7 mouse cellular contexts compared by ENCODE assay signal in genomic region chrX:152016151-152017145, GRCm38 (mm10). TPM values are rescaled to one million over a fixed set of nuclear protein-coding genes. Genes with fewer than 3 reads are reported as not detected.
DNase-seq lines count a peak whose midpoint lies in the region; ATAC-seq lines count a peak whose summit lies in the region.

Gene Ribc1, minus strand, starts transcription at chrX:152016295.
Gene Smc1a, plus strand, starts transcription at chrX:152016428.

- peak within 1 kb of the TSS; percentile 55 for H3K4me2 ChIP-seq in intestine, embryonic 16.5 days (ENCODE audit: low read depth, low read length)
- H3K4me2 ChIP-seq in midbrain, embryonic 11.5 days, result peak within 1 kb of the TSS; percentile 52

- peak within 1 kb of the TSS; percentile 72 for H3K9ac ChIP-seq in intestine, embryonic 16.5 days (ENCODE audit: low read depth, low read length)
- peak within 1 kb of the TSS; percentile 74 for H3K9ac ChIP-seq in midbrain, embryonic 11.5 days (ENCODE audit: low read length)

- WGBS in intestine, embryonic 16.5 days, result 16% methylated on average over 64 of the region's 64 CpGs
- WGBS in midbrain, embryonic 11.5 days, result 22% methylated on average over 63 of the region's 64 CpGs

- intact Hi-C loops in gastrocnemius, postnatal 36 days (cut with DNase I), result no loop called here
- intact Hi-C loops in left cerebral cortex, postnatal 36 days (cut with DNase I), result loop anchor here (2.0 to 5.0 kb wide), 3 partner anchors 16 to 130 kb away; partner anchors contain the start of gene Hsd17b10

- H3K4me3 ChIP-seq in intestine, embryonic 16.5 days (ENCODE audit: low read length), result peak within 1 kb of the TSS; percentile 63
- H3K4me3 ChIP-seq in midbrain, embryonic 11.5 days (ENCODE audit: low read depth, low read length), result peak within 1 kb of the TSS; percentile 50

- no peaks in the 10 kb centered on the region for H3K9me3 ChIP-seq in intestine, embryonic 16.5 days (ENCODE audit: control insufficient read depth, low read length)
- H3K9me3 ChIP-seq in midbrain, embryonic 11.5 days (ENCODE audit: control insufficient read depth, low read length), result no peaks in the 10 kb centered on the region

- H3K36me3 ChIP-seq in intestine, embryonic 16.5 days (ENCODE audit: control insufficient read depth, insufficient read depth, low read length), result no peaks in the 10 kb centered on the region
- H3K36me3 ChIP-seq in midbrain, embryonic 11.5 days (ENCODE audit: control insufficient read depth, insufficient read depth, low read length), result no peaks in the 10 kb centered on the region

- peak; percentile 74 to 76 for DNase-seq in adrenal gland, adult 18-20 months (ENCODE audit: low spot score in 2 of 2)
- peak; percentile 93 for DNase-seq in embryo, embryonic 11 days
- DNase-seq in gastrocnemius, postnatal 36 days, result peak; percentile 80 to 81
- DNase-seq in left cerebral cortex, postnatal 36 days (ENCODE audit: low spot score in 2 of 2), result peak; percentile 88 to 89
- DNase-seq in midbrain, embryonic 11.5 days (ENCODE audit: low spot score, missing footprints), result peak; percentile 97
- peak; percentile 93 for DNase-seq in skeletal muscle tissue, adult 2 months (ENCODE audit: low read depth, low spot score)

- peak; percentile 99 for ATAC-seq in intestine, embryonic 16.5 days
- peak; percentile 98 for ATAC-seq in midbrain, embryonic 11.5 days (ENCODE audit: low FRiP score)

- H3K27me3 ChIP-seq in intestine, embryonic 16.5 days (replicated peaks; ENCODE audit: control insufficient read depth, insufficient read depth, low read length), result peaks cover 3% of the 10 kb centered on the region; the same call in 1 of the 2 replicates
- peaks cover 26% of the 10 kb centered on the region for H3K27me3 ChIP-seq in midbrain, embryonic 11.5 days (ENCODE audit: control insufficient read depth, insufficient read depth, low read length)

- H3K4me1 ChIP-seq in intestine, embryonic 16.5 days (ENCODE audit: control insufficient read depth, insufficient read depth, low read length), result peaks cover 5% of the 10 kb centered on the region; the same call in 1 of the 2 replicates
- 0 out of 2 replicates have a peak, but pooled peaks cover 5% of the 10 kb centered on the region for H3K4me1 ChIP-seq in midbrain, embryonic 11.5 days (ENCODE audit: control insufficient read depth, insufficient read depth, low read length)

- H3K27ac ChIP-seq in intestine, embryonic 16.5 days (ENCODE audit: low read length), result peak within 1 kb of the TSS; percentile 89
- H3K27ac ChIP-seq in midbrain, embryonic 11.5 days (ENCODE audit: low read depth, low read length), result peak within 1 kb of the TSS; percentile 81

RNA-seq across cellular contexts. Expression of gene Ribc1, which starts in this region (rescaled TPM):
- 1 to 10 TPM in 1 of 2 experiments, under 1 TPM in 1; 0.90 to 1.5 TPM for total RNA-seq in adrenal gland, adult 18-20 months (2021)
- under 1 TPM; 0.46 to 0.49 TPM for total RNA-seq in gastrocnemius, postnatal 36 days (2021)
- polyA plus RNA-seq in intestine, embryonic 16.5 days (2015; fragmentation: Nextera tagmentation; extraction: Ambion mirVana), result 2.7 and 3.2 TPM in 2 replicates
- under 1 TPM; 0.27 to 0.49 TPM for total RNA-seq in left cerebral cortex, postnatal 36 days (2021)
- polyA plus RNA-seq in midbrain, embryonic 11.5 days (2014; fragmentation: Nextera tagmentation; extraction: Ambion mirVana), result 6.3 and 6.6 TPM in 2 replicates

RNA-seq across cellular contexts. Expression of gene Smc1a, which starts in this region (rescaled TPM):
- 10 to 100 TPM; 43.3 to 52.4 TPM for total RNA-seq in adrenal gland, adult 18-20 months (2021)
- total RNA-seq in gastrocnemius, postnatal 36 days (2021), result 10 to 100 TPM; 15.4 to 20.1 TPM
- polyA plus RNA-seq in intestine, embryonic 16.5 days (2015; fragmentation: Nextera tagmentation; extraction: Ambion mirVana), result 71.4 and 77.9 TPM in 2 replicates
- 10 to 100 TPM; 45.2 to 51.3 TPM for total RNA-seq in left cerebral cortex, postnatal 36 days (2021)
- polyA plus RNA-seq in midbrain, embryonic 11.5 days (2014; fragmentation: Nextera tagmentation; extraction: Ambion mirVana), result 131 and 141 TPM in 2 replicates

Comparison
In these comparisons a context has a peak if more than half of its experiments do, and no peak if none do; other contexts are left out.
1. Peak in every context shown above with its lines: DNase-seq, ATAC-seq, H3K4me3 ChIP-seq and H3K27ac ChIP-seq.